Mouse (Mus musculus) MEL (cell line): ENCODE results near the gene Stac3. TPM values are rescaled to one million over a fixed set of nuclear protein-coding genes. Genes with fewer than 3 reads are reported as not detected.

Experiments
- DNase-seq: peaks from one replicate; pipeline ENCODE4 v3.0.0; 2011; ENCODE audit warnings: low read depth, low spot score
- H3K27ac ChIP-seq: 2 replicates; pipeline ENCODE4 v1.5.1; 2012; ENCODE audit warnings: low read depth, mild to moderate bottlenecking, control low read depth, low read length, moderate library complexity; ENCODE audit not compliant: control insufficient read depth
- H3K27me3 ChIP-seq, 2 experiments: fragments of 150-350 bp in 1 of 2; sonication (generic) in 1 of 2; 2 replicates each; pipeline ENCODE4 v1.6.1; 2012; ENCODE audit warnings: low read length in 2 of 2, mild to moderate bottlenecking in 2 of 2, improper control_type of control experiment in 1 of 2, moderate library complexity in 1 of 2; ENCODE audit not compliant: insufficient read depth in 2 of 2, control insufficient read depth in 1 of 2
- H3K36me3 ChIP-seq, 2 experiments: 2 replicates each; pipeline ENCODE4 v1.6.1; 2012 to 2014; ENCODE audit warnings: low read length in 2 of 2, improper control_type of control experiment in 1 of 2, inconsistent platforms in 1 of 2, mild to moderate bottlenecking in 1 of 2; ENCODE audit not compliant: insufficient read depth in 2 of 2, control insufficient read depth in 1 of 2
- H3K4me1 ChIP-seq, 2 experiments: fragments of 150-350 bp in 1 of 2; sonication (generic) in 1 of 2; 2 replicates each; pipeline ENCODE4 v1.6.1; 2012; ENCODE audit warnings: low read length in 2 of 2, improper control_type of control experiment in 1 of 2, mild to moderate bottlenecking in 1 of 2; ENCODE audit not compliant: insufficient read depth in 2 of 2, control insufficient read depth in 1 of 2
- H3K4me3 ChIP-seq, 2 experiments: fragments of 150-350 bp in 1 of 2; sonication (generic) in 1 of 2; 2 replicates each; pipeline ENCODE4 v1.5.1; 2012; ENCODE audit warnings: low read depth in 2 of 2, low read length in 2 of 2, mild to moderate bottlenecking in 2 of 2, moderate library complexity in 2 of 2, control low read depth in 1 of 2, improper control_type of control experiment in 1 of 2; ENCODE audit not compliant: control insufficient read depth in 1 of 2, insufficient read depth in 1 of 2
- H3K79me2 ChIP-seq: 2 replicates; pipeline ENCODE4 v1.6.1; 2012; ENCODE audit warnings: mild to moderate bottlenecking, low read length, moderate library complexity; ENCODE audit not compliant: control insufficient read depth, poor library complexity, insufficient read depth
- H3K9ac ChIP-seq: 2 replicates; pipeline ENCODE4 v1.6.1; 2012; ENCODE audit warnings: low read depth, mild to moderate bottlenecking, control low read depth, low read length, moderate library complexity; ENCODE audit not compliant: control insufficient read depth, poor library complexity, severe bottlenecking
- H3K9me3 ChIP-seq: fragments of 150-350 bp; sonication (generic); replicated peaks from 2 replicates; pipeline ENCODE4 v1.6.1; 2012; ENCODE audit warnings: mild to moderate bottlenecking, low read length, improper control_type of control experiment, moderate library complexity; ENCODE audit not compliant: insufficient read depth
- CHD2 ChIP-seq: IDR thresholded peaks from 2 replicates; pipeline ENCODE4 v1.6.1; 2011; ENCODE audit warnings: low read length, improper control_type of control experiment
- E2F4 ChIP-seq: IDR thresholded peaks from 2 replicates; pipeline ENCODE4 v1.6.1; 2011; ENCODE audit warnings: low read depth, low read length, improper control_type of control experiment, borderline replicate concordance
- ELF1 ChIP-seq: IDR thresholded peaks from 2 replicates; pipeline ENCODE4 v1.6.1; 2014; ENCODE audit warnings: low read depth, mild to moderate bottlenecking, inconsistent platforms, low read length, improper control_type of control experiment, moderate library complexity
- ETS1 ChIP-seq: IDR thresholded peaks from 2 replicates; pipeline ENCODE4 v1.6.1; 2012; ENCODE audit warnings: low read depth, mild to moderate bottlenecking, inconsistent platforms, low read length, improper control_type of control experiment, moderate library complexity
- KAT2A ChIP-seq: conservative IDR thresholded peaks from 2 replicates; pipeline ENCODE4 v1.6.1; 2012; ENCODE audit warnings: low read depth, low read length, improper control_type of control experiment, inconsistent platforms
- MEF2A ChIP-seq: IDR thresholded peaks from 2 replicates; pipeline ENCODE4 v1.6.1; 2014; ENCODE audit warnings: low read depth, mild to moderate bottlenecking, inconsistent platforms, low read length, improper control_type of control experiment; ENCODE audit not compliant: poor library complexity, insufficient replicate concordance, severe bottlenecking; ENCODE audit errors: extremely low read depth
- MXI1 ChIP-seq: IDR thresholded peaks from 2 replicates; pipeline ENCODE4 v1.6.1; 2011; ENCODE audit warnings: mild to moderate bottlenecking, low read depth, low read length, improper control_type of control experiment
- NRF1 ChIP-seq: IDR thresholded peaks from 2 replicates; pipeline ENCODE4 v1.6.1; 2014; ENCODE audit warnings: low read depth, mild to moderate bottlenecking, inconsistent platforms, low read length, improper control_type of control experiment, moderate library complexity; ENCODE audit not compliant: poor library complexity, insufficient read depth, severe bottlenecking
- POLR2A ChIP-seq, 2 experiments: IDR thresholded peaks; 2 replicates each; pipeline ENCODE4 v1.6.1; 2011 to 2012; ENCODE audit warnings: low read length in 2 of 2, mild to moderate bottlenecking in 2 of 2, control low read depth in 1 of 2, improper control_type of control experiment in 1 of 2, low read depth in 1 of 2, moderate library complexity in 1 of 2; ENCODE audit not compliant: control insufficient read depth in 1 of 2, insufficient read depth in 1 of 2, poor library complexity in 1 of 2
- POLR2AphosphoS2 ChIP-seq: IDR thresholded peaks from 2 replicates; pipeline ENCODE4 v1.6.1; 2011; ENCODE audit warnings: low read length, improper control_type of control experiment
- RAD21 ChIP-seq: IDR thresholded peaks from 2 replicates; pipeline ENCODE4 v1.6.1; 2011; ENCODE audit warnings: mild to moderate bottlenecking, low read depth, low read length, improper control_type of control experiment
- TAL1 ChIP-seq: IDR thresholded peaks from 2 replicates; pipeline ENCODE4 v1.6.1; 2012; ENCODE audit warnings: mild to moderate bottlenecking, inconsistent platforms, low read length, moderate library complexity, mixed read lengths
- TCF12 ChIP-seq: IDR thresholded peaks from 2 replicates; pipeline ENCODE4 v1.6.1; 2014; ENCODE audit warnings: low read depth, mild to moderate bottlenecking, inconsistent platforms, low read length, improper control_type of control experiment, moderate library complexity
- ZC3H11A ChIP-seq: IDR thresholded peaks from 2 replicates; pipeline ENCODE4 v1.6.1; 2012; ENCODE audit warnings: low read depth, mild to moderate bottlenecking, inconsistent platforms, low read length, improper control_type of control experiment
- ZMIZ1 ChIP-seq: IDR thresholded peaks from 2 replicates; pipeline ENCODE4 v1.6.1; 2012; ENCODE audit warnings: low read depth, mild to moderate bottlenecking, inconsistent platforms, low read length, improper control_type of control experiment, moderate library complexity
- ZNF384 ChIP-seq: IDR thresholded peaks from 2 replicates; pipeline ENCODE4 v1.6.1; 2012; ENCODE audit warnings: low read depth, mild to moderate bottlenecking, inconsistent platforms, low read length, improper control_type of control experiment
- polyA plus RNA-seq, 2 experiments: library from polyadenylated mRNA; stranded (reverse) in 1 of 2; unstranded in 1 of 2; fragments of >175 nt in 1 of 2; fragments of >200 nt in 1 of 2; gene quantifications; 2 replicates each; pipeline versions ENCODE4 v1.2.1 to v1.2.4; 2012; ENCODE audit warnings: low replicate concordance in 2 of 2, low read depth in 1 of 2; ENCODE audit not compliant: insufficient read length in 2 of 2, insufficient read depth in 1 of 2, missing spikeins in 1 of 2
- total RNA-seq: library from RNA; depleted of rRNA; stranded (reverse); fragments of 300-350 nt; gene quantifications from 2 replicates; pipeline ENCODE4 v1.2.3, GENCODE M21; 2012

The Stac3 gene
- total and polyA plus RNA-seq, 3 experiments: 0.25 TPM; not detected in 2

GRCm38 (mm10) chr10:127515983-127516459 is 14.5 kb downstream of the Stac3 start:
- Histone ChIP-seq H3K27ac (peak overlapping the region; percentile 36), H3K36me3 (peaks cover 0 to 17% of the 10 kb centered on the region in 2 experiments; a peak in 3 of 4 replicates), H3K27me3 (no peaks in the 10 kb centered on the region), H3K79me2 (peaks cover 17% of the 10 kb centered on the region), H3K4me3 (no peak overlapping the region; a peak in 1 of 4 replicates), H3K9ac (peak overlapping the region; percentile 26; the same call in 1 of the 2 replicates), H3K9me3 (no peaks in the 10 kb centered on the region), H3K4me1 (peaks cover 0 to 41% of the 10 kb centered on the region in 2 experiments; a peak in 3 of 4 replicates)
- TF ChIP-seq ETS1 (no peak), POLR2A (IDR thresholded peaks at IDR 0.05; ENCODE audit: control insufficient read depth in 1 of 2, insufficient read depth in 1 of 2, low read depth in 1 of 2, low read length in 2 of 2, poor library complexity in 1 of 2) (peak in 1 of 2 experiments; percentile 9; a peak in 1 of 4 replicates), RAD21 (no peak)
- peak; percentile 54 for DNase-seq

DNA sequence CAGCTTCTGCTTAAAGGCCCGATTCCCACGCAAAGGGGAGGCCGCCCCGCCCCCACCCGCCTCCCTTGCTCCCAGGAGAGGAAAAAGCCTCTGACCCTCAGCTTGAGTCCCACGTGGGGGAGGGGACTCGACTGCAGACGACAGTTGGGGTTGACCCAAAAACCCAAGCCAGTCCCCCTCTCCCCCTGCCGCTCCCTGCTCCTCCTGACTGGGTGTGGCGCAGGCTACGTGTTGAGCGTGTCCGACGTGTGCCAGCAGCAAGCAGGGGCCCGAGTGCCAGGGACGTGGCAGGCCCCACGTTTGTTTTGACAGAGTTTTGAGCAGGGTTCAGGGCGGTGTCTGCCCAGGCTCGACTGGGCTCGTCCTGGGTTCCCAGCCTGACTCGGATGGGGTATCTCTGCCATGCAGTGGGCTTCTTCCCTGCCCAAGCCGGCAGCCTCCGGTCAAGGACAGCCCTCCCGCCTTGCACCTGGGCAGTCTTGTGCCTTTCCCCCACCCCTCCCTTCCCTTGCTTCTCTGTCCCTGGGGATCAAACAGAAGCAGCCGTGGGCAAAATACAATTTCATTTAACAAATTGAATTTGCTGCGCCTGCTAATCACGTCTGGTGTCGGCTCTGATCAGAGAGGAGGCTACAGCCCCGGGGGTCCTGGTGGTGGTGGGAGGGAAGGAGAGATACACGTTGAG is 15.2 kb downstream of the Stac3 start:
- peak; percentile 74 for DNase-seq
- peak overlapping the region; percentile 27 for H3K9ac ChIP-seq
- peak overlapping the region; percentile 40 for H3K27ac ChIP-seq
- peaks cover 0 to 36% of the 10 kb centered on the region in 2 experiments; a peak in 3 of 4 replicates for H3K4me1 ChIP-seq
- peaks cover 24% of the 10 kb centered on the region for H3K79me2 ChIP-seq
- H3K4me3 ChIP-seq: no peak overlapping the region; a peak in 1 of 4 replicates
- TF ChIP-seq NRF1: no peak
- TF ChIP-seq ZNF384: no peak
- TF ChIP-seq MEF2A: no peak
- peak; percentile 25; the same call in 1 of the 2 replicates for TF ChIP-seq POLR2AphosphoS2
- TF ChIP-seq TCF12: 0 out of 2 replicates have a peak, but pooled peaks have one; percentile 19
- TF ChIP-seq KAT2A: no peak
- TF ChIP-seq E2F4: no peak
- TF ChIP-seq TAL1: no peak
- TF ChIP-seq ETS1: peak; percentile 41; the same call in 1 of the 2 replicates
- no peak for TF ChIP-seq CHD2
- TF ChIP-seq ZMIZ1: peak; percentile 80
- TF ChIP-seq ELF1: no peak
- TF ChIP-seq POLR2A (IDR thresholded peaks at IDR 0.05; ENCODE audit: control insufficient read depth in 1 of 2, insufficient read depth in 1 of 2, low read depth in 1 of 2, low read length in 2 of 2, poor library complexity in 1 of 2): 0 out of 4 replicates have a peak, but pooled peaks of 1 of the 2 experiments have one; percentile 14
- no peak for TF ChIP-seq ZC3H11A
- TF ChIP-seq MXI1: no peak; the same call in 1 of the 2 replicates
- H3K36me3 ChIP-seq: peaks cover 0 to 17% of the 10 kb centered on the region in 2 experiments; a peak in 3 of 4 replicates
- no peaks in the 10 kb centered on the region for H3K9me3 ChIP-seq
- H3K27me3 ChIP-seq: no peaks in the 10 kb centered on the region
